Mouse (Mus musculus) cortical plate, adult 2 months (tissue): ENCODE measurements at regions not wholly inside any gene's neighbourhood (a gene's known extent, or its start where the extent isn't known, plus 50 kb on each side); places are given as distances from the start of the nearest gene placed in this dataset.

Experiments
- CTCF ChIP-seq: fragments of 200-500 bp; IDR thresholded peaks from 2 replicates; pipeline ENCODE4 v1.5.1; 2011; ENCODE audit warnings: mild to moderate bottlenecking, control low read depth, low read length; ENCODE audit not compliant: insufficient read depth; ENCODE audit errors: extremely low read depth
- POLR2A ChIP-seq: fragments of 200-500 bp; IDR thresholded peaks from 2 replicates; pipeline ENCODE4 v1.6.1; 2011; ENCODE audit warnings: mild to moderate bottlenecking, low read length, control low read depth; ENCODE audit not compliant: insufficient read depth; ENCODE audit errors: extremely low read depth

- TF ChIP-seq CTCF (no peak), POLR2A (no peak)
Measured at GRCm38 (mm10) chr15:64562431-64563111, 254.9 kb upstream of the Gm21798 start.
